In the genomic region with DNA sequence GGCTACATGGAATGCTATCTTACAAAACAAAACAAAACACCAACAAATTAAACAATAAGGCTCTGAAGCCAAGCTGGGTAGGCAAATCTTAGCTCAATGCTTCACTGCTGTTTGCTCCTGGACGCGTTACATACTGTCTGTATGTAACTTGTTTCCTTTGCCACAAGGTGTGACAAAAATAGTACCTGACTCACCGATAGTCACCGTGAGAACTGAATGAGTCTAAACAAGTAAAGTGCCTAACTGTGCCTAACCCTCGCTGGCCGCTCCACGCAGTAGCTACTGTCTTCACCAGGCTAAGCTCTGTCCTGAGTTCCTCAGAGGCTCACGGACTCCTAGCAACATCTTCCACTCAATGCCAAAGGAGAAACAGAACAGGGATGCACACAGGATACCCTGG, we compare ENCODE assay signal across 10 mouse cellular contexts. TPM values are rescaled to one million over a fixed set of nuclear protein-coding genes. Genes with fewer than 3 reads are reported as not detected.
A peak's percentile ranks its signal among the peaks of the same experiment; 100 is the strongest.
DNase-seq lines count a peak whose midpoint lies in the region; ATAC-seq and TF ChIP-seq lines count a peak whose summit lies in the region.
"Had no signal": no experiment of that assay in that cellular context is flagged by ENCODE, and none has a peak within 500 bp of the region (broad histone marks: within the 10 kb centered on the region; RNA-seq: fewer than 3 reads in every experiment).

No protein-coding gene starts in this region.

- H3K4me1 ChIP-seq in lung, embryonic 14.5 days (ENCODE audit: insufficient read depth), result peaks cover 14% of the 10 kb centered on the region
- H3K4me1 ChIP-seq in lung, adult 2 months (ENCODE audit: control insufficient read depth, insufficient read depth, low read length), result peaks cover 17% of the 10 kb centered on the region; the same call in 1 of the 2 replicates
- H3K4me1 ChIP-seq in limb, embryonic 10.5 days, result peaks cover 37% of the 10 kb centered on the region

- WGBS in lung, embryonic 14.5 days, result 80% methylated on average over 8 of the region's 8 CpGs
- 54% methylated on average over 8 of the region's 8 CpGs for WGBS in lung, adult 2 months
- 96% methylated on average over 8 of the region's 8 CpGs for WGBS in limb, embryonic 10.5 days

- no peaks in the 10 kb centered on the region for H3K9me3 ChIP-seq in lung, embryonic 14.5 days (ENCODE audit: low read depth, low read length)
- H3K9me3 ChIP-seq in limb, embryonic 10.5 days (replicated peaks), result no peaks in the 10 kb centered on the region

- H3K36me3 ChIP-seq in lung, embryonic 14.5 days (ENCODE audit: insufficient read depth), result peaks cover 62% of the 10 kb centered on the region
- H3K36me3 ChIP-seq in limb, embryonic 10.5 days, result peaks cover 68% of the 10 kb centered on the region
- H3K36me3 ChIP-seq in splenic B cell, adult 2 months (ENCODE audit: control insufficient read depth, insufficient read depth, low read length, poor library complexity, severe bottlenecking), result 0 out of 2 replicates have a peak, but pooled peaks cover 2% of the 10 kb centered on the region

- H3K4me3 ChIP-seq in lung, embryonic 14.5 days (ENCODE audit: low read depth, low read length), result no peak overlapping the region
- no peak overlapping the region for H3K4me3 ChIP-seq in lung, adult 2 months (replicated peaks; ENCODE audit: extremely low read depth, low read depth, low read length)
- H3K4me3 ChIP-seq in limb, embryonic 10.5 days, result 0 out of 2 replicates have a peak overlapping the region, but pooled peaks have one; percentile 0
- H3K4me3 ChIP-seq: layer of hippocampus, adult 2 months had no signal

- no peak for ATAC-seq in cerebellum, adult (ENCODE audit: insufficient number of reproducible peaks, low FRiP score, low TSS enrichment)
- no peak for ATAC-seq in lung, embryonic 14.5 days (ENCODE audit: insufficient read depth)
- no peak for ATAC-seq in erythroid progenitor cell, adult 5-6 weeks (replicated peaks; ENCODE audit: low FRiP score, poor library complexity, severe bottlenecking)

- peak overlapping the region; percentile 81 for H3K4me2 ChIP-seq in lung, embryonic 14.5 days

- no peak for TF ChIP-seq CTCF in lung, embryonic 14.5 days (IDR thresholded peaks at IDR 0.05; ENCODE audit: low read depth)
- TF ChIP-seq CTCF in lung, adult 2 months (IDR thresholded peaks at IDR 0.05; ENCODE audit: insufficient read depth, low read length), result no peak

- TF ChIP-seq POLR2A in lung, adult 2 months (IDR thresholded peaks at IDR 0.05; ENCODE audit: borderline replicate concordance, extremely low read depth, low read depth, low read length), result no peak

- H3K27me3 ChIP-seq in lung, embryonic 14.5 days (ENCODE audit: insufficient read depth, low read length), result no peaks in the 10 kb centered on the region
- H3K27me3 ChIP-seq in limb, embryonic 10.5 days (ENCODE audit: low read depth, poor library complexity, severe bottlenecking), result no peaks in the 10 kb centered on the region
- H3K27me3 ChIP-seq in splenic B cell, adult 2 months (ENCODE audit: control insufficient read depth, insufficient read depth, low read length, poor library complexity, severe bottlenecking), result no peaks in the 10 kb centered on the region

- H3K27ac ChIP-seq in lung, embryonic 14.5 days (ENCODE audit: low read depth), result no peak overlapping the region
- H3K27ac ChIP-seq in limb, embryonic 10.5 days, result no peak overlapping the region
- H3K27ac ChIP-seq: layer of hippocampus, adult 2 months had no signal

- peak; percentile 26 to 28 for DNase-seq in cerebellum, adult 18-20 months
- no peak for DNase-seq in lung, embryonic 14.5 days
- no peak for DNase-seq in lung, adult 2 months
- DNase-seq in limb, embryonic 10.5 days (ENCODE audit: low spot score), result no peak
- DNase-seq in splenic B cell, adult 2 months (ENCODE audit: low read depth, low spot score), result peak; percentile 23
- no peak for DNase-seq in embryo, embryonic 11 days
- DNase-seq: thymus, postnatal 25 days had no signal

- 0 out of 2 replicates have a peak overlapping the region, but pooled peaks have one; percentile 2 for H3K9ac ChIP-seq in lung, embryonic 14.5 days

RNA-seq across cellular contexts. Expression of a gene that starts 3.5 kb away (rescaled TPM):
- polyA plus RNA-seq in lung, embryonic 14.5 days (2014; fragmentation: Nextera tagmentation; extraction: Ambion mirVana), result 177 and 179 TPM in 2 replicates
- 20.9 and 26.5 TPM in 2 replicates for polyA plus RNA-seq in lung, adult 2 months (2012; rRNA removed)
- 53.6 and 63.3 TPM in 2 replicates for polyA plus RNA-seq in limb, embryonic 10.5 days (2016; fragmentation: Nextera tagmentation; extraction: Ambion mirVana)
- total RNA-seq in erythroid progenitor cell, adult 5-6 weeks (2015; ENCODE audit: low replicate concordance), result 17.7 and 20.5 TPM in 2 replicates
- total RNA-seq in erythroid progenitor cell, adult 5-6 weeks (2017; ENCODE audit: low replicate concordance), result 13.2 and 14.5 TPM in 2 replicates

RNA-seq across cellular contexts. Expression of a gene that starts 46.0 kb away (rescaled TPM):
- 15.1 and 17.4 TPM in 2 replicates for polyA plus RNA-seq in lung, embryonic 14.5 days (2014; fragmentation: Nextera tagmentation; extraction: Ambion mirVana)
- polyA plus RNA-seq in lung, adult 2 months (2012; rRNA removed), result 65.6 and 97.0 TPM in 2 replicates
- polyA plus RNA-seq in limb, embryonic 10.5 days (2016; fragmentation: Nextera tagmentation; extraction: Ambion mirVana), result 1.2 and 4.2 TPM in 2 replicates
- total RNA-seq in erythroid progenitor cell, adult 5-6 weeks (2015; ENCODE audit: low replicate concordance), result 31.4 and 42.8 TPM in 2 replicates
- total RNA-seq in erythroid progenitor cell, adult 5-6 weeks (2017; ENCODE audit: low replicate concordance), result 11.3 and 25.4 TPM in 2 replicates

Comparison
In these comparisons a context has a peak if more than half of its experiments do, and no peak if none do; other contexts are left out.
1. DNase-seq: peak in cerebellum, adult 18-20 months (2 of 2) and splenic B cell, adult 2 months (single experiment); none in lung, embryonic 14.5 days (single experiment), lung, adult 2 months (single experiment), limb, embryonic 10.5 days (single experiment) and embryo, embryonic 11 days (single experiment).